In the genomic region with DNA sequence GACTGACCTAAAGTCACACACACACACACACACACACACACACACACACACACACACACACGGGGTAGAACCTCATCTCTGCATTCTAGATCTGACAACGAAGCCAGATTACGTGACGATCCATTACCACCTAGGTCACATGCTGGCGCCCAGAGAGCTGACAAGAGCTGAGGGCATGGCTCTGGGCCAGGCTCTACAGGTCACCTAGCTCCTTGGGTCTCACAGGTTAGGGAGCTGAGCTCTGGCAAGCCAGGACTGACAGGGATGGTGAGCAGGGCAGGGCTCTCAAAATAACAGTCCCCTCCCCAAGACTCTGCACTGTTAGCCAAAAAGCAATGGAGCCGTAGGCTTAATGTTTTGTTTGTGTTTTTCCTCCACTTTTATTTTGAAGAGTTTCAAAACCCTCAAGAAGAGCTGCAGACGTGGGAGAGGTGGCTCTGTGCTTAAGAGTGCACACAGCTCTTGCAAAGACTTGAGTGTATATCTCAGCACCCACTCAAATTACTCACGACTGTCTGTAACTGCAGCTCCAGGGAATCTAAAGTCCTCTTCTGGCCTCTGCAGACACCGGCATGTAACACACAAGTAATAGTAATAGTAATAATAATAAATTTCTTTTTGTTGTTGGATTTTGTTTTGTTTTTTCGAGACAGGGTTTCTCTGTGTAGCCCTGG, we compare ENCODE assay signal across 20 mouse cellular contexts. TPM values are rescaled to one million over a fixed set of nuclear protein-coding genes. Genes with fewer than 3 reads are reported as not detected.
DNase-seq lines count a peak whose midpoint lies in the region; ATAC-seq and TF ChIP-seq lines count a peak whose summit lies in the region.
"Had no signal": no experiment of that assay in that cellular context is flagged by ENCODE, and none has a peak within 500 bp of the region (broad histone marks: within the 10 kb centered on the region; RNA-seq: fewer than 3 reads in every experiment).

No protein-coding gene starts in this region.

- H3K9me3 ChIP-seq in kidney, postnatal 0 days (replicated peaks; ENCODE audit: low read length) = no peaks in the 10 kb centered on the region
- no peaks in the 10 kb centered on the region for H3K9me3 ChIP-seq in lung, postnatal 0 days (ENCODE audit: low read length)
- H3K9me3 ChIP-seq in midbrain, embryonic 16.5 days (replicated peaks; ENCODE audit: control insufficient read depth, low read length, poor library complexity, severe bottlenecking) = no peaks in the 10 kb centered on the region
- H3K9me3 ChIP-seq in midbrain, embryonic 14.5 days (ENCODE audit: control insufficient read depth, low read length) = no peaks in the 10 kb centered on the region
- H3K9me3 ChIP-seq: heart, embryonic 15.5 days; midbrain, embryonic 12.5 days had no signal

- no peak overlapping the region for H3K9ac ChIP-seq in kidney, postnatal 0 days (ENCODE audit: low read depth, low read length)
- no peak overlapping the region for H3K9ac ChIP-seq in lung, postnatal 0 days (replicated peaks; ENCODE audit: low read depth)
- H3K9ac ChIP-seq in midbrain, embryonic 16.5 days (ENCODE audit: low read depth, low read length) = no peak overlapping the region
- no peak overlapping the region for H3K9ac ChIP-seq in midbrain, embryonic 14.5 days (replicated peaks; ENCODE audit: low read length)
- H3K9ac ChIP-seq: heart, embryonic 15.5 days; hindbrain, embryonic 14.5 days; midbrain, embryonic 12.5 days; neural tube, embryonic 12.5 days had no signal

- H3K27me3 ChIP-seq in kidney, postnatal 0 days (ENCODE audit: insufficient read depth, low read length) = no peaks in the 10 kb centered on the region
- H3K27me3 ChIP-seq in lung, postnatal 0 days (replicated peaks; ENCODE audit: insufficient read depth, low read length) = no peaks in the 10 kb centered on the region
- no peaks in the 10 kb centered on the region for H3K27me3 ChIP-seq in midbrain, embryonic 16.5 days (ENCODE audit: control insufficient read depth, insufficient read depth, low read depth, low read length)
- no peaks in the 10 kb centered on the region for H3K27me3 ChIP-seq in midbrain, embryonic 14.5 days (ENCODE audit: control insufficient read depth, insufficient read depth, low read length)
- H3K27me3 ChIP-seq: heart, embryonic 15.5 days; midbrain, embryonic 12.5 days; neural tube, embryonic 12.5 days had no signal

- H3K4me3 ChIP-seq in kidney, postnatal 0 days (replicated peaks; ENCODE audit: low read depth, low read length) = no peak overlapping the region
- H3K4me3 ChIP-seq in lung, postnatal 0 days (ENCODE audit: low read depth, low read length) = no peak overlapping the region
- no peak overlapping the region for H3K4me3 ChIP-seq in midbrain, embryonic 16.5 days (ENCODE audit: low read depth, low read length)
- no peak overlapping the region for H3K4me3 ChIP-seq in midbrain, embryonic 14.5 days (replicated peaks; ENCODE audit: low read depth, low read length)
- H3K4me3 ChIP-seq: embryonic facial prominence, embryonic 10.5 days; forebrain, embryonic 10.5 days; gastrocnemius, adult 2 months; heart, embryonic 15.5 days; midbrain, embryonic 12.5 days; neural tube, embryonic 12.5 days had no signal

- no peaks in the 10 kb centered on the region; the same call in 1 of the 2 replicates for H3K4me1 ChIP-seq in kidney, postnatal 0 days (replicated peaks; ENCODE audit: insufficient read depth, low read length)
- H3K4me1 ChIP-seq in lung, postnatal 0 days (ENCODE audit: insufficient read depth, low read depth, low read length) = no peaks in the 10 kb centered on the region
- no peaks in the 10 kb centered on the region for H3K4me1 ChIP-seq in midbrain, embryonic 16.5 days (ENCODE audit: control insufficient read depth, insufficient read depth, low read length)
- H3K4me1 ChIP-seq in midbrain, embryonic 14.5 days (ENCODE audit: control insufficient read depth, insufficient read depth, low read length) = no peaks in the 10 kb centered on the region
- H3K4me1 ChIP-seq: forebrain, embryonic 10.5 days; midbrain, embryonic 12.5 days; neural tube, embryonic 12.5 days had no signal

- ATAC-seq in frontal cortex, adult (ENCODE audit: low TSS enrichment) = peak; percentile 86
- ATAC-seq in kidney, postnatal 0 days (replicated peaks; ENCODE audit: low FRiP score, low read depth) = no peak; the same call in 1 of the 2 replicates
- peak; percentile 68 for ATAC-seq in lung, postnatal 0 days
- ATAC-seq in midbrain, embryonic 16.5 days = no peak
- ATAC-seq in midbrain, embryonic 14.5 days (ENCODE audit: low FRiP score, low TSS enrichment) = no peak
- ATAC-seq: inflammation-experienced regulatory T-cells, adult 6 months had no signal

- no peak overlapping the region for H3K4me2 ChIP-seq in kidney, postnatal 0 days (ENCODE audit: low read length)
- H3K4me2 ChIP-seq in lung, postnatal 0 days (replicated peaks; ENCODE audit: low read depth, low read length) = no peak overlapping the region
- H3K4me2 ChIP-seq in midbrain, embryonic 16.5 days (ENCODE audit: low read length) = no peak overlapping the region
- H3K4me2 ChIP-seq in midbrain, embryonic 14.5 days (ENCODE audit: low read length) = no peak overlapping the region
- H3K4me2 ChIP-seq: heart, embryonic 15.5 days; hindbrain, embryonic 14.5 days; midbrain, embryonic 12.5 days; neural tube, embryonic 12.5 days had no signal

- TF ChIP-seq EP300 in lung, postnatal 0 days (IDR thresholded peaks at IDR 0.05) = no peak

- 59% methylated on average over 10 of the region's 10 CpGs for WGBS in kidney, postnatal 0 days
- WGBS in lung, postnatal 0 days = 59% methylated on average over 10 of the region's 10 CpGs
- 84% methylated on average over 10 of the region's 10 CpGs for WGBS in midbrain, embryonic 16.5 days
- 83% methylated on average over 10 of the region's 10 CpGs for WGBS in midbrain, embryonic 14.5 days

- H3K36me3 ChIP-seq in kidney, postnatal 0 days (ENCODE audit: insufficient read depth, low read length) = no peaks in the 10 kb centered on the region
- no peaks in the 10 kb centered on the region for H3K36me3 ChIP-seq in lung, postnatal 0 days (ENCODE audit: insufficient read depth, low read length)
- H3K36me3 ChIP-seq in midbrain, embryonic 16.5 days (ENCODE audit: control insufficient read depth, insufficient read depth, low read length) = no peaks in the 10 kb centered on the region
- H3K36me3 ChIP-seq in midbrain, embryonic 14.5 days (ENCODE audit: control insufficient read depth, insufficient read depth, low read length) = no peaks in the 10 kb centered on the region
- H3K36me3 ChIP-seq: embryonic facial prominence, embryonic 10.5 days; forebrain, embryonic 10.5 days; heart, embryonic 15.5 days; midbrain, embryonic 12.5 days; neural tube, embryonic 12.5 days had no signal

- no peak for TF ChIP-seq CTCF in kidney, postnatal 0 days (IDR thresholded peaks at IDR 0.05; ENCODE audit: low read depth)
- no peak for TF ChIP-seq CTCF in lung, postnatal 0 days (IDR thresholded peaks at IDR 0.05)

- no peak for DNase-seq in frontal cortex, postnatal 36 days (ENCODE audit: low spot score in 2 of 2)
- DNase-seq in ZHBTc4 (ENCODE audit: low read depth, low spot score) = peak; percentile 28
- peak; percentile 39 for DNase-seq in kidney, postnatal 0 days (ENCODE audit: low spot score)
- peak; percentile 26 for DNase-seq in lung, postnatal 0 days (ENCODE audit: low spot score)
- no peak for DNase-seq in spleen, postnatal 36 days (ENCODE audit: low spot score in 2 of 2)
- no peak for DNase-seq in midbrain, embryonic 14.5 days
- DNase-seq: adrenal gland, postnatal 14 days; cerebellum, adult 9-10 months; gastrocnemius, adult 2 months; heart, postnatal 4 days; thymus, postnatal 14 days had no signal

- no peak overlapping the region for H3K27ac ChIP-seq in kidney, postnatal 0 days
- no peak overlapping the region for H3K27ac ChIP-seq in lung, postnatal 0 days (ENCODE audit: low read length)
- no peak overlapping the region for H3K27ac ChIP-seq in midbrain, embryonic 16.5 days (ENCODE audit: low read length)
- no peak overlapping the region for H3K27ac ChIP-seq in midbrain, embryonic 14.5 days (replicated peaks; ENCODE audit: low read depth, low read length)
- H3K27ac ChIP-seq: embryonic facial prominence, embryonic 10.5 days; forebrain, embryonic 10.5 days; gastrocnemius, adult 2 months; heart, embryonic 15.5 days; hindbrain, embryonic 14.5 days; midbrain, embryonic 12.5 days; neural tube, embryonic 12.5 days had no signal

RNA-seq across cellular contexts. Expression of gene Wnk2, which starts 10.4 kb away (rescaled TPM):
- polyA plus RNA-seq in kidney, postnatal 0 days (2015; fragmentation: Nextera tagmentation; extraction: Ambion mirVana) = 0.50 and 0.60 TPM in 2 replicates
- polyA plus RNA-seq in lung, postnatal 0 days (2015; fragmentation: Nextera tagmentation; extraction: Ambion mirVana) = 0.36 and 0.39 TPM in 2 replicates
- 20.8 TPM in 2 replicates for polyA plus RNA-seq in midbrain, embryonic 16.5 days (2015; fragmentation: Nextera tagmentation; extraction: Ambion mirVana)
- 27.1 and 29.0 TPM in 2 replicates for polyA plus RNA-seq in midbrain, embryonic 14.5 days (2014; fragmentation: Nextera tagmentation; extraction: Ambion mirVana)
- polyA plus RNA-seq: inflammation-experienced regulatory T-cells, adult 6 months had no signal

RNA-seq across cellular contexts. Expression of gene Ninj1, which starts 29.1 kb away (rescaled TPM):
- 122 and 127 TPM in 2 replicates for polyA plus RNA-seq in kidney, postnatal 0 days (2015; fragmentation: Nextera tagmentation; extraction: Ambion mirVana)
- polyA plus RNA-seq in lung, postnatal 0 days (2015; fragmentation: Nextera tagmentation; extraction: Ambion mirVana) = 66.3 and 72.0 TPM in 2 replicates
- polyA plus RNA-seq in midbrain, embryonic 16.5 days (2015; fragmentation: Nextera tagmentation; extraction: Ambion mirVana) = 19.3 and 22.3 TPM in 2 replicates
- 15.3 and 22.0 TPM in 2 replicates for polyA plus RNA-seq in midbrain, embryonic 14.5 days (2014; fragmentation: Nextera tagmentation; extraction: Ambion mirVana)

RNA-seq across cellular contexts. Expression of gene Card19, which starts 57.7 kb away (rescaled TPM):
- polyA plus RNA-seq in kidney, postnatal 0 days (2015; fragmentation: Nextera tagmentation; extraction: Ambion mirVana) = 71.3 and 77.0 TPM in 2 replicates
- 90.4 and 112 TPM in 2 replicates for polyA plus RNA-seq in lung, postnatal 0 days (2015; fragmentation: Nextera tagmentation; extraction: Ambion mirVana)
- polyA plus RNA-seq in midbrain, embryonic 16.5 days (2015; fragmentation: Nextera tagmentation; extraction: Ambion mirVana) = 26.5 and 27.6 TPM in 2 replicates
- polyA plus RNA-seq in midbrain, embryonic 14.5 days (2014; fragmentation: Nextera tagmentation; extraction: Ambion mirVana) = 20.6 and 24.6 TPM in 2 replicates

Comparison
In these comparisons a context has a peak if more than half of its experiments do, and no peak if none do; other contexts are left out.
1. ATAC-seq: peak in frontal cortex, adult (single experiment) and lung, postnatal 0 days (single experiment); none in kidney, postnatal 0 days (single experiment), midbrain, embryonic 16.5 days (single experiment) and midbrain, embryonic 14.5 days (single experiment).
2. DNase-seq: peak in ZHBTc4 (single experiment), kidney, postnatal 0 days (single experiment) and lung, postnatal 0 days (single experiment); none in frontal cortex, postnatal 36 days (0 of 2), spleen, postnatal 36 days (0 of 2) and midbrain, embryonic 14.5 days (single experiment).
3. RNA of gene Wnk2, which starts 10.4 kb away (polyA plus RNA-seq): 27.1 to 29.0 TPM in midbrain, embryonic 14.5 days and 20.8 TPM in midbrain, embryonic 16.5 days; 0.50 to 0.60 TPM in kidney, postnatal 0 days and 0.36 to 0.39 TPM in lung, postnatal 0 days; every median in the first group is over 10 times any median in the second.